16 mouse cellular contexts compared by ENCODE assay signal in the genomic region with DNA sequence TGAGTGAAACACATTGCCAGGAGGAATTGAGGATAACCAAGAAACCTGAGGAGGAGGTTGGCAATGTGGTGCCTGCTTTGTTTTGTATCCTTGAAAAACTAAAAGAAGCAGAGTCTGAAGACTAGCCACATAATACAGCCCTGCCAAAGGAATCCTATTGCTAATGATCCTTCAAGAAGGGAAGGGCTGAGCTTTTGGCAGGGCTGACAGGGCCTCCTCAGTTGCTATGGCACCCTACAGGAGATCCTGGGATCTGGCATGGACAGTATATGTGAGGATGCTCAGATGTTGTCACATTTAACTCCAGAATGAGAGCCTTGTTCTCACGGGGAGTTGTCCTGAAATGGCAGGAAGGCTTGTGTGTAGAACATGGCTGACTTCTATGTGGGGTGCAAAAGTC.
"Had no signal": no experiment of that assay in that cellular context is flagged by ENCODE, and none has a peak within 500 bp of the region (broad histone marks: within the 10 kb centered on the region; RNA-seq: fewer than 3 reads in every experiment).

No protein-coding gene starts in this region.

- H3K4me1 ChIP-seq: limb, embryonic 12.5 days; liver, embryonic 13.5 days; lung, embryonic 15.5 days; megakaryocyte, embryonic 14.5 days; midbrain, embryonic 12.5 days; stomach, embryonic 15.5 days had no signal

- DNase-seq: kidney, postnatal 25 days; liver; liver, embryonic 13.5 days; liver, postnatal 0 days; lung, postnatal 14 days; right cerebral cortex, postnatal 14 days; thymus, adult 2 months; thymus, postnatal 25 days had no signal

- H3K9me3 ChIP-seq: limb, embryonic 12.5 days; liver, embryonic 13.5 days; lung, embryonic 15.5 days; midbrain, embryonic 12.5 days; stomach, embryonic 15.5 days had no signal

- H3K27ac ChIP-seq: left cerebral cortex, adult 2 months; limb, embryonic 12.5 days; liver, embryonic 13.5 days; lung, embryonic 15.5 days; macrophage; midbrain, embryonic 12.5 days; stomach, embryonic 15.5 days had no signal

- H3K27me3 ChIP-seq: limb, embryonic 12.5 days; liver, embryonic 13.5 days; lung, embryonic 15.5 days; midbrain, embryonic 12.5 days; stomach, embryonic 15.5 days had no signal

- H3K4me3 ChIP-seq: left cerebral cortex, adult 2 months; limb, embryonic 12.5 days; liver, embryonic 13.5 days; lung, embryonic 15.5 days; megakaryocyte, embryonic 14.5 days; midbrain, embryonic 12.5 days; stomach, embryonic 15.5 days had no signal

- H3K36me3 ChIP-seq: limb, embryonic 12.5 days; liver, embryonic 13.5 days; lung, embryonic 15.5 days; midbrain, embryonic 12.5 days; stomach, embryonic 15.5 days had no signal

- ATAC-seq: liver, postnatal 0 days; midbrain, embryonic 16.5 days had no signal

- H3K4me2 ChIP-seq: limb, embryonic 12.5 days; liver, embryonic 13.5 days; lung, embryonic 15.5 days; midbrain, embryonic 12.5 days; stomach, embryonic 15.5 days had no signal

- H3K9ac ChIP-seq: limb, embryonic 12.5 days; liver, embryonic 13.5 days; liver, postnatal 0 days; lung, embryonic 15.5 days; midbrain, embryonic 12.5 days; stomach, embryonic 15.5 days had no signal
